Mouse (Mus musculus) liver, embryonic 15.5 days (tissue): Measurements from ENCODE around the gene Clec14a. TPM values are rescaled to one million over a fixed set of nuclear protein-coding genes. Genes with fewer than 3 reads are reported as not detected.
"Not testable (repeated sequence)": the region's sequence is repeated elsewhere in the genome, so short reads cannot be mapped to it uniquely, and the experiment has no call there.

Experiments used
- ATAC-seq: fragments of 200-750 bp; cut with Nextera tagmentation; 2 replicates; pipeline ENCODE4 v1.8.0; 2017; ENCODE audit warnings: moderate number of reproducible peaks, mild to moderate bottlenecking, moderate library complexity; ENCODE audit not compliant: insufficient read depth
- H3K27ac ChIP-seq: fragments of 300-500 bp; sonication (generic); replicated peaks from 2 replicates; pipeline ENCODE4 v1.5.1; 2015; ENCODE audit warnings: mild to moderate bottlenecking, inconsistent platforms
- H3K27me3 ChIP-seq: fragments of 300-500 bp; sonication (generic); 2 replicates; pipeline ENCODE4 v1.6.1; 2015; ENCODE audit warnings: mild to moderate bottlenecking, inconsistent platforms
- H3K36me3 ChIP-seq: fragments of 300-500 bp; sonication (generic); replicated peaks from 2 replicates; pipeline ENCODE4 v1.6.1; 2015; ENCODE audit warnings: moderate library complexity, mild to moderate bottlenecking, inconsistent platforms
- H3K4me1 ChIP-seq: fragments of 300-500 bp; sonication (generic); replicated peaks from 2 replicates; pipeline ENCODE4 v1.6.1; 2015; ENCODE audit warnings: inconsistent platforms
- H3K4me2 ChIP-seq: fragments of 300-500 bp; sonication (generic); 2 replicates; pipeline ENCODE4 v1.6.1; 2015; ENCODE audit warnings: moderate library complexity, mild to moderate bottlenecking, inconsistent platforms
- H3K4me3 ChIP-seq: fragments of 300-500 bp; sonication (generic); replicated peaks from 2 replicates; pipeline ENCODE4 v1.5.1; 2015; ENCODE audit warnings: mild to moderate bottlenecking, inconsistent platforms
- H3K9ac ChIP-seq: fragments of 300-500 bp; sonication (generic); 2 replicates; pipeline ENCODE4 v1.6.1; 2015; ENCODE audit warnings: moderate library complexity, mild to moderate bottlenecking, inconsistent platforms
- H3K9me3 ChIP-seq: fragments of 300-500 bp; sonication (generic); replicated peaks from 2 replicates; pipeline ENCODE4 v1.6.1; 2016; ENCODE audit warnings: inconsistent platforms
- WGBS: fragments of 180-500 bp; shearing (Covaris S2); methylation state at CpG from one replicate; pipeline ENCODE4 v1.1.7; 2015; ENCODE audit warnings: mixed read lengths; ENCODE audit not compliant: insufficient replicate concordance; 5-methylcytosine and 5-hydroxymethylcytosine counted together
- polyA plus RNA-seq: library from polyadenylated mRNA; unstranded; fragments of >200 nt; fragmentation: Nextera tagmentation; extraction: Ambion mirVana; gene quantifications from 2 replicates; pipeline ENCODE4 v1.2.1, GENCODE M21; 2015

The Clec14a gene
- 6.0 and 6.1 TPM in 2 replicates for polyA plus RNA-seq

GRCm38 (mm10) chr12:58268563-58269501, at the start of gene Clec14a:
Clec14a (minus strand) TSS chr12:58269290.
- ATAC-seq = peak; percentile 71
- WGBS = 8% methylated on average over 32 of the region's 32 CpGs
- peak within 1 kb of the TSS; percentile 24 for H3K4me3 ChIP-seq
- H3K27me3 ChIP-seq = 0 out of 2 replicates have a peak, but pooled peaks cover 11% of the 10 kb centered on the region
- no peak within 1 kb of the TSS for H3K9ac ChIP-seq
- no peaks in the 10 kb centered on the region for H3K36me3 ChIP-seq
- no peaks in the 10 kb centered on the region; the same call in 1 of the 2 replicates for H3K4me1 ChIP-seq
- H3K27ac ChIP-seq = no peak within 1 kb of the TSS; the same call in 1 of the 2 replicates
- H3K9me3 ChIP-seq = no peaks in the 10 kb centered on the region
- H3K4me2 ChIP-seq = peak within 1 kb of the TSS; percentile 41

- H3K4me2 ChIP-seq = no peak overlapping the region
- no peak overlapping the region for H3K9ac ChIP-seq
- H3K27me3 ChIP-seq = no peaks in the 10 kb centered on the region
- H3K27ac ChIP-seq = no peak overlapping the region
- H3K4me1 ChIP-seq = no peaks in the 10 kb centered on the region
- no peaks in the 10 kb centered on the region for H3K36me3 ChIP-seq
- no peaks in the 10 kb centered on the region for H3K9me3 ChIP-seq
- no peak for ATAC-seq
- WGBS = 38% methylated on average over 2 of the region's 2 CpGs
- no peak overlapping the region for H3K4me3 ChIP-seq
Observed at GRCm38 (mm10) chr12:58307835-58308234, 38.7 kb upstream of the Clec14a start.

GRCm38 (mm10) chr12:58306402-58306801, 37.3 kb upstream of the Clec14a start:
- H3K4me2 ChIP-seq, ATAC-seq, H3K9me3 ChIP-seq, H3K36me3 ChIP-seq, H3K9ac ChIP-seq, H3K4me3 ChIP-seq, H3K27me3 ChIP-seq, H3K27ac ChIP-seq, H3K4me1 ChIP-seq: not testable (repeated sequence)
- WGBS = 54% methylated on average over 8 of the region's 8 CpGs

- no peaks in the 10 kb centered on the region for H3K36me3 ChIP-seq
- H3K4me2 ChIP-seq = no peak overlapping the region
- H3K27ac ChIP-seq = no peak overlapping the region
- no peak overlapping the region for H3K9ac ChIP-seq
- H3K4me1 ChIP-seq = no peaks in the 10 kb centered on the region
- ATAC-seq = no peak
- H3K9me3 ChIP-seq = no peaks in the 10 kb centered on the region
- WGBS = 9% methylated on average over 2 of the region's 2 CpGs
- no peaks in the 10 kb centered on the region for H3K27me3 ChIP-seq
- H3K4me3 ChIP-seq = no peak overlapping the region
Observed at GRCm38 (mm10) chr12:58305567-58305966, 36.5 kb upstream of the Clec14a start.

- H3K27ac ChIP-seq = no peak overlapping the region
- no peak overlapping the region for H3K4me2 ChIP-seq
- no peak overlapping the region for H3K9ac ChIP-seq
- H3K36me3 ChIP-seq = no peaks in the 10 kb centered on the region
- no peaks in the 10 kb centered on the region for H3K9me3 ChIP-seq
- no peaks in the 10 kb centered on the region for H3K4me1 ChIP-seq
- no peaks in the 10 kb centered on the region for H3K27me3 ChIP-seq
- no peak for ATAC-seq
- H3K4me3 ChIP-seq = no peak overlapping the region
- WGBS = 56% methylated on average over 6 of the region's 6 CpGs
Observed at GRCm38 (mm10) chr12:58296980-58297379, 27.9 kb upstream of the Clec14a start.

- H3K4me2 ChIP-seq = no peak overlapping the region
- H3K9me3 ChIP-seq = no peaks in the 10 kb centered on the region
- no peak overlapping the region for H3K27ac ChIP-seq
- no peak overlapping the region for H3K4me3 ChIP-seq
- ATAC-seq = no peak
- 55% methylated on average over 3 of the region's 3 CpGs for WGBS
- H3K4me1 ChIP-seq = no peaks in the 10 kb centered on the region
- H3K36me3 ChIP-seq = no peaks in the 10 kb centered on the region
- H3K27me3 ChIP-seq = no peaks in the 10 kb centered on the region
- no peak overlapping the region for H3K9ac ChIP-seq
Observed at GRCm38 (mm10) chr12:58285912-58286311, 16.8 kb upstream of the Clec14a start.

GRCm38 (mm10) chr12:58270520-58270919, 1.4 kb upstream of the Clec14a start:
- 0 out of 2 replicates have a peak, but pooled peaks cover 11% of the 10 kb centered on the region for H3K27me3 ChIP-seq
- H3K36me3 ChIP-seq = no peaks in the 10 kb centered on the region
- H3K4me1 ChIP-seq = no peaks in the 10 kb centered on the region; the same call in 1 of the 2 replicates
- no peak overlapping the region for H3K4me3 ChIP-seq
- 48% methylated on average over 6 of the region's 6 CpGs for WGBS
- no peak overlapping the region for H3K4me2 ChIP-seq
- H3K9me3 ChIP-seq = no peaks in the 10 kb centered on the region
- H3K27ac ChIP-seq = no peak overlapping the region
- ATAC-seq = no peak
- no peak overlapping the region for H3K9ac ChIP-seq

- H3K9ac ChIP-seq = no peak overlapping the region
- no peaks in the 10 kb centered on the region for H3K9me3 ChIP-seq
- H3K36me3 ChIP-seq = no peaks in the 10 kb centered on the region
- no peak overlapping the region for H3K4me3 ChIP-seq
- H3K4me1 ChIP-seq = no peaks in the 10 kb centered on the region; the same call in 1 of the 2 replicates
- 0 out of 2 replicates have a peak, but pooled peaks cover 11% of the 10 kb centered on the region for H3K27me3 ChIP-seq
- WGBS = 51% methylated on average over 4 of the region's 4 CpGs
- no peak for ATAC-seq
- H3K27ac ChIP-seq = no peak overlapping the region
- H3K4me2 ChIP-seq = no peak overlapping the region
Observed at GRCm38 (mm10) chr12:58269505-58269904, 415 bp upstream of the Clec14a start.

GRCm38 (mm10) chr12:58268186-58268562, 916 bp downstream of the Clec14a start:
- H3K4me2 ChIP-seq = peak overlapping the region; percentile 41
- no peak for ATAC-seq
- no peaks in the 10 kb centered on the region for H3K36me3 ChIP-seq
- H3K27ac ChIP-seq = no peak overlapping the region; the same call in 1 of the 2 replicates
- H3K4me1 ChIP-seq = no peaks in the 10 kb centered on the region; the same call in 1 of the 2 replicates
- no peak overlapping the region for H3K9ac ChIP-seq
- WGBS = 5% methylated on average over 15 of the region's 15 CpGs
- H3K27me3 ChIP-seq = 0 out of 2 replicates have a peak, but pooled peaks cover 11% of the 10 kb centered on the region
- no peaks in the 10 kb centered on the region for H3K9me3 ChIP-seq
- H3K4me3 ChIP-seq = peak overlapping the region; percentile 24

GRCm38 (mm10) chr12:58267779-58268178, 1.3 kb downstream of the Clec14a start:
- Histone ChIP-seq H3K36me3 (no peaks in the 10 kb centered on the region), H3K9ac (no peak overlapping the region), H3K4me2 (peak overlapping the region; percentile 41; the same call in 1 of the 2 replicates), H3K27me3 (0 out of 2 replicates have a peak, but pooled peaks cover 11% of the 10 kb centered on the region), H3K4me1 (no peaks in the 10 kb centered on the region; the same call in 1 of the 2 replicates), H3K4me3 (peak overlapping the region; percentile 24), H3K9me3 (no peaks in the 10 kb centered on the region), H3K27ac (no peak overlapping the region)
- ATAC-seq = no peak
- WGBS = 14% methylated on average over 8 of the region's 8 CpGs

GRCm38 (mm10) chr12:58251901-58252300, 17.2 kb downstream of the Clec14a start:
- Histone ChIP-seq H3K36me3 (no peaks in the 10 kb centered on the region), H3K27ac (no peak overlapping the region), H3K4me3 (no peak overlapping the region), H3K9ac (no peak overlapping the region), H3K9me3 (no peaks in the 10 kb centered on the region), H3K27me3 (no peaks in the 10 kb centered on the region), H3K4me2 (no peak overlapping the region), H3K4me1 (no peaks in the 10 kb centered on the region)
- ATAC-seq = no peak
- 54% methylated on average over 1 of the region's 1 CpGs for WGBS
